ENCODE assay signal across 29 mouse cellular contexts in genomic region chr6:21122852-21123251, GRCm38 (mm10).
"Had no signal": no experiment of that assay in that cellular context is flagged by ENCODE, and none has a peak within 500 bp of the region (broad histone marks: within the 10 kb centered on the region; RNA-seq: fewer than 3 reads in every experiment).

No protein-coding gene starts in this region.

- H3K9ac ChIP-seq: limb, embryonic 12.5 days; limb, embryonic 13.5 days; limb, embryonic 15.5 days; liver, embryonic 12.5 days; liver, embryonic 13.5 days; liver, embryonic 14.5 days; liver, embryonic 15.5 days; liver, postnatal 0 days; lung, embryonic 14.5 days; lung, embryonic 15.5 days; midbrain, embryonic 12.5 days; neural tube, embryonic 12.5 days; neural tube, embryonic 13.5 days had no signal

- DNase-seq: left cerebral cortex, postnatal 4 days; liver; liver, embryonic 13.5 days; liver, postnatal 0 days; lung, adult 18-20 months; lung, adult 2 months; lung, embryonic 14.5 days; lung, postnatal 10 days; lung, postnatal 14 days; lung, postnatal 36 days; lung, postnatal 4 days had no signal

- ATAC-seq: liver, embryonic 12.5 days; liver, postnatal 0 days; lung, postnatal 0 days; midbrain, embryonic 16.5 days had no signal

- H3K4me3 ChIP-seq: left cerebral cortex, adult 2 months; limb, embryonic 10.5 days; limb, embryonic 12.5 days; limb, embryonic 13.5 days; limb, embryonic 15.5 days; liver, embryonic 12.5 days; liver, embryonic 13.5 days; liver, embryonic 15.5 days; lung, embryonic 15.5 days; megakaryocyte, embryonic 14.5 days; midbrain, embryonic 12.5 days; myocyte; neural tube, embryonic 12.5 days; neural tube, embryonic 13.5 days had no signal

- H3K4me2 ChIP-seq: limb, embryonic 12.5 days; limb, embryonic 13.5 days; limb, embryonic 15.5 days; liver, embryonic 11.5 days; liver, embryonic 12.5 days; liver, embryonic 13.5 days; liver, embryonic 15.5 days; lung, embryonic 14.5 days; lung, embryonic 15.5 days; midbrain, embryonic 12.5 days; neural tube, embryonic 12.5 days; neural tube, embryonic 13.5 days had no signal

- H3K36me3 ChIP-seq: limb, embryonic 10.5 days; limb, embryonic 12.5 days; limb, embryonic 13.5 days; limb, embryonic 15.5 days; liver, embryonic 12.5 days; liver, embryonic 13.5 days; liver, embryonic 15.5 days; lung, embryonic 15.5 days; midbrain, embryonic 12.5 days; neural tube, embryonic 12.5 days; neural tube, embryonic 13.5 days had no signal

- H3K9me3 ChIP-seq: limb, embryonic 10.5 days; limb, embryonic 12.5 days; limb, embryonic 13.5 days; limb, embryonic 15.5 days; liver, embryonic 12.5 days; liver, embryonic 13.5 days; liver, embryonic 15.5 days; lung, embryonic 15.5 days; megakaryocyte, embryonic 14.5 days; midbrain, embryonic 12.5 days; neural tube, embryonic 12.5 days; neural tube, embryonic 13.5 days had no signal

- H3K27me3 ChIP-seq: limb, embryonic 12.5 days; limb, embryonic 13.5 days; limb, embryonic 15.5 days; liver, embryonic 12.5 days; liver, embryonic 13.5 days; liver, embryonic 15.5 days; lung, embryonic 15.5 days; megakaryocyte, embryonic 14.5 days; midbrain, embryonic 12.5 days; neural tube, embryonic 12.5 days; neural tube, embryonic 13.5 days had no signal

- H3K27ac ChIP-seq: left cerebral cortex, adult 2 months; limb, embryonic 10.5 days; limb, embryonic 12.5 days; limb, embryonic 13.5 days; limb, embryonic 15.5 days; liver, embryonic 12.5 days; liver, embryonic 13.5 days; liver, embryonic 14.5 days; liver, embryonic 15.5 days; lung, embryonic 15.5 days; macrophage; midbrain, embryonic 12.5 days; neural tube, embryonic 12.5 days; neural tube, embryonic 13.5 days had no signal

- H3K4me1 ChIP-seq: limb, embryonic 10.5 days; limb, embryonic 12.5 days; limb, embryonic 13.5 days; limb, embryonic 15.5 days; liver, embryonic 12.5 days; liver, embryonic 13.5 days; liver, embryonic 15.5 days; lung, embryonic 15.5 days; megakaryocyte, embryonic 14.5 days; midbrain, embryonic 12.5 days; neural tube, embryonic 12.5 days; neural tube, embryonic 13.5 days had no signal
